Mouse (Mus musculus) kidney, embryonic 16.5 days (tissue): Measurements from ENCODE around the gene Pfkfb1. TPM values are rescaled to one million over a fixed set of nuclear protein-coding genes. Genes with fewer than 3 reads are reported as not detected.

Experiments
- ATAC-seq: fragments of 200-750 bp; cut with Nextera tagmentation; 2 replicates; pipeline ENCODE4 v1.8.0; 2017; ENCODE audit warnings: moderate TSS enrichment; ENCODE audit not compliant: low FRiP score, low TSS enrichment
- H3K27ac ChIP-seq: fragments of 300-500 bp; sonication (generic); 2 replicates; pipeline ENCODE4 v1.5.1; 2014; ENCODE audit warnings: low read length
- H3K27me3 ChIP-seq: fragments of 300-500 bp; sonication (generic); 2 replicates; pipeline ENCODE4 v1.6.1; 2014; ENCODE audit warnings: low read length, control low read depth, mixed read lengths; ENCODE audit not compliant: insufficient read depth
- H3K36me3 ChIP-seq: fragments of 300-500 bp; sonication (generic); 2 replicates; pipeline ENCODE4 v1.6.1; 2014; ENCODE audit warnings: low read length, control low read depth, mixed read lengths; ENCODE audit not compliant: insufficient read depth
- H3K4me1 ChIP-seq: fragments of 300-500 bp; sonication (generic); 2 replicates; pipeline ENCODE4 v1.6.1; 2014; ENCODE audit warnings: low read length, control low read depth, mixed read lengths; ENCODE audit not compliant: insufficient read depth
- H3K4me2 ChIP-seq: fragments of 300-500 bp; sonication (generic); replicated peaks from 2 replicates; pipeline ENCODE4 v1.6.1; 2014; ENCODE audit warnings: low read depth, low read length
- H3K4me3 ChIP-seq: fragments of 300-500 bp; sonication (generic); 2 replicates; pipeline ENCODE4 v1.5.1; 2014; ENCODE audit warnings: mild to moderate bottlenecking, low read length
- H3K9ac ChIP-seq: fragments of 300-500 bp; sonication (generic); replicated peaks from 2 replicates; pipeline ENCODE4 v1.6.1; 2014; ENCODE audit warnings: low read length
- H3K9me3 ChIP-seq: fragments of 300-500 bp; sonication (generic); 2 replicates; pipeline ENCODE4 v1.6.1; 2016; ENCODE audit warnings: low read length, control low read depth
- WGBS: fragments of 180-500 bp; shearing (Covaris S2); extraction: QIAGEN DNeasy Blood & Tissue Kit; methylation state at CpG from one replicate; pipeline ENCODE4 v1.1.7; 2014; 5-methylcytosine and 5-hydroxymethylcytosine counted together
- microRNA-seq: library from miRNA; unstranded; fragments of <30 nt; microRNA quantifications from one replicate; pipeline ENCODE4, GENCODE M21; 2016
- polyA plus RNA-seq: library from polyadenylated mRNA; unstranded; fragments of >200 nt; fragmentation: Nextera tagmentation; extraction: Ambion mirVana; gene quantifications from 2 replicates; pipeline ENCODE4 v1.2.1, GENCODE M21; 2015

Pfkfb1 gene
- polyA plus RNA-seq, 1 experiment from 2014 or later = 5.2 TPM

GRCm38 (mm10) chrX:150656908-150657796 lies 69.1 kb downstream of the Pfkfb1 start, which contains the start of gene Tro:
Gene Tro (minus strand): TSS chrX:150657583.
- Histone ChIP-seq H3K9me3 (no peaks in the 10 kb centered on the region), H3K9ac (peak within 1 kb of the TSS; percentile 67), H3K27me3 (peaks cover 15% of the 10 kb centered on the region; the same call in 1 of the 2 replicates), H3K4me2 (peak within 1 kb of the TSS; percentile 59), H3K4me1 (no peaks in the 10 kb centered on the region), H3K27ac (no peak within 1 kb of the TSS), H3K36me3 (0 out of 2 replicates have a peak, but pooled peaks cover 4% of the 10 kb centered on the region), H3K4me3 (peak within 1 kb of the TSS; percentile 57)
- peak; percentile 95 for ATAC-seq
- 26% methylated on average over 37 of the region's 37 CpGs for WGBS

GRCm38 (mm10) chrX:150657797-150658118 lies 69.7 kb downstream of the Pfkfb1 start:
- Histone ChIP-seq H3K27me3 (peaks cover 15% of the 10 kb centered on the region; the same call in 1 of the 2 replicates), H3K9me3 (no peaks in the 10 kb centered on the region), H3K4me3 (peak overlapping the region; percentile 57; the same call in 1 of the 2 replicates), H3K4me1 (no peaks in the 10 kb centered on the region), H3K27ac (no peak overlapping the region), H3K4me2 (peak overlapping the region; percentile 59), H3K36me3 (0 out of 2 replicates have a peak, but pooled peaks cover 4% of the 10 kb centered on the region), H3K9ac (no peak overlapping the region)
- no peak for ATAC-seq
- 51% methylated on average over 3 of the region's 3 CpGs for WGBS

GRCm38 (mm10) chrX:150662809-150663208 lies 74.8 kb downstream of the Pfkfb1 start:
- H3K4me3 ChIP-seq = no peak overlapping the region
- no peak overlapping the region for H3K9ac ChIP-seq
- H3K36me3 ChIP-seq = no peaks in the 10 kb centered on the region
- H3K9me3 ChIP-seq = no peaks in the 10 kb centered on the region
- H3K27me3 ChIP-seq = peaks cover 12% of the 10 kb centered on the region; the same call in 1 of the 2 replicates
- WGBS = 31% methylated on average over 4 of the region's 4 CpGs
- H3K4me1 ChIP-seq = no peaks in the 10 kb centered on the region
- H3K4me2 ChIP-seq = no peak overlapping the region
- ATAC-seq = no peak
- H3K27ac ChIP-seq = no peak overlapping the region

- 43% methylated on average over 1 of the region's 1 CpGs for WGBS
- H3K4me3 ChIP-seq = no peak overlapping the region
- no peak for ATAC-seq
- no peaks in the 10 kb centered on the region; the same call in 1 of the 2 replicates for H3K27me3 ChIP-seq
- no peaks in the 10 kb centered on the region for H3K36me3 ChIP-seq
- no peak overlapping the region for H3K4me2 ChIP-seq
- H3K27ac ChIP-seq = no peak overlapping the region
- no peaks in the 10 kb centered on the region for H3K4me1 ChIP-seq
- H3K9ac ChIP-seq = no peak overlapping the region
- no peaks in the 10 kb centered on the region for H3K9me3 ChIP-seq
Observed at GRCm38 (mm10) chrX:150677505-150677904, 89.5 kb downstream of the Pfkfb1 start.

Small RNA genes lying within 50 kb of the gene (microRNA-seq; reads per million reads assigned to microRNA genes)
- gene Mir3620 = not detected

Other genes with a start within 250 kb of the Pfkfb1 start
- gene Tmem29, start 129.1 kb upstream of the Pfkfb1 start, polyA plus RNA-seq = 34.5 and 35.3 TPM in 2 replicates
- gene Alas2, start 40.9 kb upstream of the Pfkfb1 start, polyA plus RNA-seq = 76.5 and 82.1 TPM in 2 replicates
- 23.7 and 24.5 TPM in 2 replicates for gene Apex2, start 1.6 kb downstream of the Pfkfb1 start, polyA plus RNA-seq
- gene Tro, start 69.4 kb downstream of the Pfkfb1 start, polyA plus RNA-seq = 21.4 and 22.8 TPM in 2 replicates
- gene Maged2, start 226.1 kb downstream of the Pfkfb1 start, polyA plus RNA-seq = 723 and 769 TPM in 2 replicates